Mouse (Mus musculus) yolk sac, embryonic 10.5 days (tissue): Measurements from ENCODE around the gene Usp49.
"Not testable (repeated sequence)": the region's sequence is repeated elsewhere in the genome, so short reads cannot be mapped to it uniquely, and the experiment has no call there.

Source experiments
- DNase-seq: peaks from one replicate; pipeline ENCODE4 v3.0.0-alpha.2; 2017; ENCODE audit warnings: low spot score

The Usp49 gene

GRCm38 (mm10) chr17:47648966-47649365, 18.5 kb downstream of the Usp49 start:
- no peak for DNase-seq

- DNase-seq, result no peak
Observed at GRCm38 (mm10) chr17:47651953-47652352, 21.5 kb downstream of the Usp49 start.

- DNase-seq, result not testable (repeated sequence)
Observed at GRCm38 (mm10) chr17:47654346-47654745, 23.9 kb downstream of the Usp49 start.

- DNase-seq, result peak; percentile 43
Observed at GRCm38 (mm10) chr17:47655697-47656096, 25.2 kb downstream of the Usp49 start.

- no peak for DNase-seq
Observed at GRCm38 (mm10) chr17:47657901-47658300, 27.4 kb downstream of the Usp49 start.

GRCm38 (mm10) chr17:47658741-47659243, 28.3 kb downstream of the Usp49 start:
- no peak for DNase-seq

GRCm38 (mm10) chr17:47663009-47663713, 32.7 kb downstream of the Usp49 start:
- DNase-seq, result no peak

GRCm38 (mm10) chr17:47664474-47664873, 34.0 kb downstream of the Usp49 start:
- DNase-seq, result no peak

GRCm38 (mm10) chr17:47669166-47669565, 38.7 kb downstream of the Usp49 start:
- DNase-seq, result no peak

GRCm38 (mm10) chr17:47671988-47672310, 41.5 kb downstream of the Usp49 start:
- no peak for DNase-seq

GRCm38 (mm10) chr17:47672311-47673111, 42.0 kb downstream of the Usp49 start:
- DNase-seq, result peak; percentile 72

GRCm38 (mm10) chr17:47676581-47676980, 46.1 kb downstream of the Usp49 start:
- DNase-seq, result peak; percentile 56

GRCm38 (mm10) chr17:47678238-47678637, 47.7 kb downstream of the Usp49 start:
- no peak for DNase-seq

GRCm38 (mm10) chr17:47678702-47679101, 48.2 kb downstream of the Usp49 start:
- DNase-seq, result peak; percentile 55

- no peak for DNase-seq
Observed at GRCm38 (mm10) chr17:47682836-47683235, 52.3 kb downstream of the Usp49 start.

GRCm38 (mm10) chr17:47687409-47688343, 57.2 kb downstream of the Usp49 start:
- peak; percentile 94 for DNase-seq

GRCm38 (mm10) chr17:47688344-47688607, 57.8 kb downstream of the Usp49 start, which contains the start of gene Tomm6:
Gene Tomm6, minus strand, starts transcription at chr17:47688386.
- no peak for DNase-seq

- DNase-seq, result peak; percentile 76
Observed at GRCm38 (mm10) chr17:47688608-47689575, 58.4 kb downstream of the Usp49 start, which contains the start of gene Frs3. Gene Frs3, plus strand, starts transcription at chr17:47689030.

GRCm38 (mm10) chr17:47689894-47690293, 59.4 kb downstream of the Usp49 start:
- no peak for DNase-seq

GRCm38 (mm10) chr17:47691650-47692049, 61.2 kb downstream of the Usp49 start:
- DNase-seq, result no peak
